Mouse (Mus musculus) heart, adult 2 months (tissue): ENCODE results near the gene Drg1. TPM values are rescaled to one million over a fixed set of nuclear protein-coding genes. Genes with fewer than 3 reads are reported as not detected.
A peak's percentile ranks its signal among the peaks of the same experiment; 100 is the strongest.

ENCODE experiments used
- DNase-seq, 2 experiments: peaks; one replicate each; pipeline ENCODE4 v3.0.0; 2021
- H3K27ac ChIP-seq: fragments of 200-600 bp; 2 replicates; pipeline ENCODE4 v1.8.1; 2022
- H3K27me3 ChIP-seq: fragments of 200-500 bp; 2 replicates; pipeline ENCODE4 v1.6.1; 2012; ENCODE audit warnings: mild to moderate bottlenecking, low read length, inconsistent platforms, mixed read lengths; ENCODE audit not compliant: control insufficient read depth, insufficient read depth
- H3K36me3 ChIP-seq: fragments of 200-500 bp; 2 replicates; pipeline ENCODE4 v1.6.1; 2012; ENCODE audit warnings: low read length, inconsistent platforms; ENCODE audit not compliant: control insufficient read depth, insufficient read depth
- H3K4me1 ChIP-seq: fragments of 200-500 bp; 2 replicates; pipeline ENCODE4 v1.6.1; 2011; ENCODE audit warnings: low read length; ENCODE audit not compliant: control insufficient read depth, insufficient read depth
- H3K4me3 ChIP-seq: fragments of 200-600 bp; 2 replicates; pipeline ENCODE4 v1.8.1; 2022
- H3K79me2 ChIP-seq: fragments of 200-500 bp; replicated peaks from 2 replicates; pipeline ENCODE4 v1.6.1; 2012; ENCODE audit warnings: mild to moderate bottlenecking, inconsistent platforms, low read length, moderate library complexity, mixed read lengths; ENCODE audit not compliant: control insufficient read depth, insufficient read depth
- H3K9ac ChIP-seq: fragments of 200-500 bp; 2 replicates; pipeline ENCODE4 v1.6.1; 2012; ENCODE audit warnings: low read depth, mild to moderate bottlenecking, control low read depth, inconsistent platforms, low read length, mixed read lengths
- CTCF ChIP-seq: fragments of 200-600 bp; IDR thresholded peaks from 2 replicates; pipeline ENCODE4 v1.8.1; 2022; ENCODE audit warnings: antibody characterized with exemption, mild to moderate bottlenecking, moderate library complexity
- EP300 ChIP-seq: fragments of 200-500 bp; IDR thresholded peaks from 2 replicates; pipeline ENCODE4 v1.6.1; 2011; ENCODE audit warnings: low read depth, low read length, control low read depth; ENCODE audit not compliant: insufficient read depth
- POLR2A ChIP-seq: fragments of 200-500 bp; IDR thresholded peaks from 2 replicates; pipeline ENCODE4 v1.6.1; 2011; ENCODE audit warnings: mild to moderate bottlenecking, low read depth, low read length, control low read depth; ENCODE audit not compliant: insufficient read depth
- WGBS: fragments of 180-500 bp; shearing (Covaris S2); methylation state at CpG from one replicate; pipeline ENCODE4 v1.1.7; 2018; 5-methylcytosine and 5-hydroxymethylcytosine counted together
- intact Hi-C: fragments of 180-260 bp; cut with DNase I; formaldehyde crosslinking; loops from one replicate; pipeline ENCODE4 v1.15.1; 2025
- polyA plus RNA-seq: library from polyadenylated mRNA; depleted of rRNA; stranded (reverse); fragments of >200 nt; gene quantifications from 2 replicates; pipeline ENCODE4 v1.2.3, GENCODE M21; 2012
- total RNA-seq, 2 experiments: library from RNA; stranded (reverse); gene quantifications; 2 replicates each; pipeline ENCODE4 v1.2.3; 2021

The Drg1 gene
- total and polyA plus RNA-seq, 3 experiments: 19.9 to 61.7 (median 59.0) TPM

DNA sequence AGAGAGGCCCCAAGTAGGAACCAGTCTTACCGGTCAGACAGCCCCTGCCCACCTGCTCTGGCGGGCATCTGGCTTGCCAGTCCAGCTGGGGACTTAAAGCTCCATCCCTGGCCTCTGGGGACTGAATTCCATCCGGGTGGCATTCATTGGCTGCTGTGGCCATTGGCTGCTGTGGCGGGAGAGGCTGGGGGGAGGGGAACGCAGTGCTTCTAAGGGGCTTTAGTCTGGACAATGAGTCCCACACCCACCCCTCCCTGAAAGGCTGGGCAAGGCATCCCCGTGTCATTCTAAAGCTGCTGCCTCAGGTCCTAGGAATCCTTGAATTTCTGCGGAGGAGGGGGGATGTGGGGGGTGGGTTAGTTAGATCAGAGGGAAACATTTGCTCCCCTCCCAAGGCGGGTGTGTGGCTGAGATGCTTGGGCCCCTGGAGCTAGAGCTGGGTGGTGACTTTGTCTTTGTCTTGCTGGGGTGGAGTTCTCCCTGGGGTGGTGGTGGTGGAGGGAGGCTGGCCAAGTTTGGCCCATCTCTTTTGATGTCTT is 26.6 kb upstream of the Drg1 start:
- DNase-seq: peak in 1 of 2 experiments; percentile 40
- Histone ChIP-seq H3K27ac (peak overlapping the region; percentile 41; the same call in 1 of the 2 replicates), H3K79me2 (0 out of 2 replicates have a peak, but pooled peaks cover 2% of the 10 kb centered on the region), H3K27me3 (no peaks in the 10 kb centered on the region), H3K4me1 (peaks cover 9% of the 10 kb centered on the region), H3K36me3 (no peaks in the 10 kb centered on the region; the same call in 1 of the 2 replicates), H3K4me3 (peak overlapping the region; percentile 100), H3K9ac (no peak overlapping the region)
- TF ChIP-seq POLR2A: no peak
- no peak for TF ChIP-seq CTCF
- TF ChIP-seq EP300: no peak
- intact Hi-C loops: loop anchor here (5.0 kb wide), 2 partner anchors 90 to 115 kb away; partner anchors contain the start of genes Eif4enif1 and Limk2
- WGBS: 10% methylated on average over 8 of the region's 8 CpGs

DNA sequence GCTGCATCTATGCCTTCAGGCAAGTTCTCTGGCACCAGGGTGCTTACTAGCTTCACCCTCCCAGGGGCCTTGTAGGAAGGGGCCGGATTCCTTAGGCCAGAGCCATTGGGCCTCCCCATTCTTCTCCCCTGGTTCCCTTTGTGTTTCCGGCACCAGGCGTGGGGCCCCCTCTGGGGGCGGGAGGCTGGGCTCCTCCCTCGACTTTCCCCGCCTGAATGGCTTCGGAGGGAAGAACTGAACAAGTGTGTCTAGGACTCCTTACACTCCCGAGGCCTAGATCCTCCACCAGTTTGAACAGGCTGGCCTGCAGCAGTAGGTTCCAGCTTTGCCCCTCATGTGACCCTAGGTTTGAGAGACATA is 25.8 kb upstream of the Drg1 start:
- TF ChIP-seq POLR2A: no peak
- no peak for TF ChIP-seq EP300
- TF ChIP-seq CTCF: no peak
- intact Hi-C loops: loop anchor here (5.0 kb wide), 2 partner anchors 90 to 115 kb away; partner anchors contain the start of genes Eif4enif1 and Limk2
- no peaks in the 10 kb centered on the region for H3K27me3 ChIP-seq
- H3K9ac ChIP-seq: peak overlapping the region; percentile 82
- peak; percentile 61 to 62 for DNase-seq
- peaks cover 9% of the 10 kb centered on the region for H3K4me1 ChIP-seq
- H3K79me2 ChIP-seq: 0 out of 2 replicates have a peak, but pooled peaks cover 2% of the 10 kb centered on the region
- WGBS: 5% methylated on average over 8 of the region's 8 CpGs
- H3K27ac ChIP-seq: peak overlapping the region; percentile 41; the same call in 1 of the 2 replicates
- H3K36me3 ChIP-seq: no peaks in the 10 kb centered on the region; the same call in 1 of the 2 replicates
- H3K4me3 ChIP-seq: peak overlapping the region; percentile 100

DNA sequence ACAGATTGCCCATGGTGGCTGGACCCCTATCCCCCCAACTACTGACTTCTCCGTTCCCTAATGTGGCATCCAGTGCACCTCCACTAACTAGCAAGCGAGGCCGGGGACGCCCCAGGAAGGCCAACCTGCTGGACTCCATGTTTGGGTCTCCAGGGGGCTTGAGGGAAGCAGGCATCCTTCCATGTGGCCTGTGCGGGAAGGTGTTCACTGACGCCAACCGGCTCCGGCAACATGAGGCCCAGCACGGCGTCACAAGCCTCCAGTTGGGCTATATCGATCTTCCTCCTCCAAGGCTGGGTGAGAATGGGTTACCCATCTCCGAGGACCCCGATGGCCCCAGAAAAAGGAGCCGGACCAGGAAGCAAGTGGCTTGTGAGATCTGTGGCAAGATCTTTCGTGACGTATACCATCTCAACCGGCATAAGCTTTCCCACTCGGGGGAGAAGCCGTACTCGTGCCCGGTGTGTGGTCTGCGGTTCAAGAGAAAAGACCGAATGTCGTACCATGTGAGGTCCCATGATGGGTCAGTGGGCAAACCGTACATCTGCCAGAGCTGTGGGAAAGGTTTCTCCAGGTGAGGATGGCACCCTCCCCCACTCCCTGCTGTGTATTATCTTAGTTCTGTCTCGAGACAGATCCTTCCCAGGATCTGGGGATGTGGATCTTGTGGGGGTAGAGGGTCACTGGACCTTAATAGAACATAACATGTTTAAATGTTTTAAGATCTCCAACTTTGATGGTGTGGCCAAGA is 25.3 kb upstream of the Drg1 start:
- no peak for TF ChIP-seq POLR2A
- TF ChIP-seq CTCF: no peak
- TF ChIP-seq EP300: no peak
- DNase-seq: no peak
- H3K27me3 ChIP-seq: no peaks in the 10 kb centered on the region
- 0 out of 2 replicates have a peak, but pooled peaks cover 2% of the 10 kb centered on the region for H3K79me2 ChIP-seq
- no peaks in the 10 kb centered on the region; the same call in 1 of the 2 replicates for H3K36me3 ChIP-seq
- peak overlapping the region; percentile 82 for H3K9ac ChIP-seq
- intact Hi-C loops: loop anchor here (2.0 to 5.0 kb wide), 3 partner anchors 39 to 116 kb away; partner anchors contain the start of genes Eif4enif1, Limk2 and Pik3ip1
- H3K27ac ChIP-seq: peak overlapping the region; percentile 41; the same call in 1 of the 2 replicates
- H3K4me1 ChIP-seq: peaks cover 9% of the 10 kb centered on the region
- 21% methylated on average over 26 of the region's 26 CpGs for WGBS
- H3K4me3 ChIP-seq: peak overlapping the region; percentile 100

DNA sequence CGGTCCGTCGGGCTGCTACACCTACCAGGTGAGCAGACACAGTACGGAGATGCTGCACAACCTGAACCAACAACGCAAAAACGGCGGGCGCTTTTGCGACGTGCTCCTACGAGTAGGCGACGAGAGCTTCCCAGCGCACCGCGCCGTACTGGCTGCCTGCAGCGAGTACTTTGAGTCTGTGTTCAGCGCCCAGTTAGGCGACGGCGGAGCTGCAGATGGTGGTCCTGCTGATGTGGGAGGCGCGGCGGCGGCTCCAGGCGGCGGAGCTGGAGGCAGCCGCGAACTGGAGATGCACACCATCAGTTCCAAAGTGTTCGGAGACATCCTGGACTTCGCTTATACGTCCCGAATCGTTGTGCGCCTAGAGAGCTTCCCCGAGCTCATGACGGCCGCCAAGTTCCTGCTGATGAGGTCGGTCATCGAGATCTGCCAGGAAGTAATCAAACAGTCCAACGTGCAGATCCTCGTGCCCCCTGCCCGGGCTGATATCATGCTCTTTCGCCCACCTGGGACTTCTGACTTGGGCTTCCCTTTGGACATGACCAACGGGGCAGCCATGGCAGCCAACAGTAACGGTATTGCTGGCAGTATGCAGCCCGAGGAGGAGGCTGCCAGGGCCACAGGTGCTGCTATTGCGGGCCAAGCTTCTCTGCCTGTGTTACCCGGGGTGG is 24.6 kb upstream of the Drg1 start:
- 1% methylated on average over 50 of the region's 50 CpGs for WGBS
- intact Hi-C loops: loop anchor here (2.0 to 5.0 kb wide), 3 partner anchors 40 to 117 kb away; partner anchors contain the start of genes Eif4enif1, Limk2 and Pik3ip1
- 0 out of 2 replicates have a peak, but pooled peaks cover 2% of the 10 kb centered on the region for H3K79me2 ChIP-seq
- peak overlapping the region; percentile 82 for H3K9ac ChIP-seq
- H3K36me3 ChIP-seq: no peaks in the 10 kb centered on the region; the same call in 1 of the 2 replicates
- peaks cover 9% of the 10 kb centered on the region for H3K4me1 ChIP-seq
- peak overlapping the region; percentile 100 for H3K4me3 ChIP-seq
- H3K27me3 ChIP-seq: no peaks in the 10 kb centered on the region
- peak overlapping the region; percentile 98 for H3K27ac ChIP-seq
- peak; percentile 60 to 69 for DNase-seq
- no peak for TF ChIP-seq EP300
- no peak for TF ChIP-seq POLR2A
- no peak for TF ChIP-seq CTCF

DNA sequence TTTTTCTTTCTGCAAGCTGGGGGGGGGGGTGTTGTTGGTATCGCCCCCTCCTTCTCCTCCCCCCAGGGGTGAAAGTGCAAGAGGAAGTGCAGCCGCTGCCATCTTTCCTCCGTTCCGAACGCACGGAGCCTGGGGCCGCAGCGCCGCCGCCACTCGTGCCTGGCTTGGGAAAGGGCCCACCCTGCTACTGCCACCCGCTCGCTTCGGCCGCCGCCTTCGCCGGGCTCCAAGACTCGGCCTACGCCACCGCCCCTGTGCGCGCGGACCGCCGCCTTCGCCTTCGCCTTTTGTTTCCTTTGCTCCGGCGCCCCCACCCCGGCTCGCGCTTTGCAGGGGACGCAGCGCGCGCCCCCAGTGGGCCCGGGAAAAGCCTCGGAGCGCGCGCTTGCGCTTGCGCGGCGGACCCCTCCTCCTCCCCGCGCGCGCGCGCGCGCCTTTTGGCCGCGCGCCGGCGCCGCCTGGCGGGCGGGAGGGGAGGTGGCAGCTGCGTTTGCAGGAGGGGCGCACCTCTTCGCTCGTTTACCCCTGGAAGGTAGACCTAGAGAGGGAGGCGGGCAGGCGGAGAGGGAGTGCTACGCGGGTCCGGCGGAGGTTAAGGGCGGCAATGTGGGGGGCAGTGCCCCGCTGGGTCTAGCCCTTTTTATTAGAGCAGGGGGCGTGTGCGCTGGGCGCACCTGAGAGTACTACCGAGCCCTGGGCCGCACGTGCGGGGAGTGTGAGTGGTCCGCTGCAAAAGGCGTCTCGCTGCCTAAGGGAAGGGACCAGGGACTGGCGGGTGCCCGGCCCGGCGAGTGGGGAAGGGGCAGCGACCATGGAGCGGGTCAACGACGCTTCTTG is 23.8 kb upstream of the Drg1 start:
- WGBS: under 1% methylated on average over 91 of the region's 92 CpGs
- intact Hi-C loops: loop anchor here (1.0 to 5.0 kb wide), 4 partner anchors 24 to 117 kb away; partner anchors contain the start of genes Drg1, Eif4enif1, Limk2 and Pik3ip1

More for the DNA sequence above, 23.8 kb upstream of the Drg1 start:
- DNase-seq: peak; percentile 90 to 92
- Histone ChIP-seq H3K79me2 (0 out of 2 replicates have a peak, but pooled peaks cover 2% of the 10 kb centered on the region), H3K9ac (peak overlapping the region; percentile 95), H3K4me1 (peaks cover 9% of the 10 kb centered on the region), H3K27ac (peak overlapping the region; percentile 98), H3K36me3 (no peaks in the 10 kb centered on the region), H3K4me3 (peak overlapping the region; percentile 100), H3K27me3 (no peaks in the 10 kb centered on the region)
- TF ChIP-seq EP300: peak; percentile 37; the same call in 1 of the 2 replicates
- TF ChIP-seq CTCF: peak; percentile 82
- TF ChIP-seq POLR2A: peak; percentile 62
